Mouse (Mus musculus) cerebellum, adult 2 months (tissue): ENCODE results near the gene Il12a. TPM values are rescaled to one million over a fixed set of nuclear protein-coding genes. Genes with fewer than 3 reads are reported as not detected.
"Not testable (repeated sequence)": the region's sequence is repeated elsewhere in the genome, so short reads cannot be mapped to it uniquely, and the experiment has no call there.

Experiments
- DNase-seq, 2 experiments: peaks; one replicate each; pipeline ENCODE4 v3.0.0; 2021
- H3K27ac ChIP-seq: fragments of 200-500 bp; 2 replicates; pipeline ENCODE4 v1.5.1; 2012; ENCODE audit warnings: low read length, control low read depth, inconsistent platforms; ENCODE audit not compliant: insufficient read depth
- H3K27me3 ChIP-seq: fragments of 200-500 bp; 2 replicates; pipeline ENCODE4 v1.6.1; 2012; ENCODE audit warnings: inconsistent platforms, mild to moderate bottlenecking, low read length, moderate library complexity; ENCODE audit not compliant: control insufficient read depth, insufficient read depth
- H3K4me1 ChIP-seq: fragments of 200-500 bp; 2 replicates; pipeline ENCODE4 v1.6.1; 2011; ENCODE audit warnings: low read length; ENCODE audit not compliant: control insufficient read depth, insufficient read depth
- H3K4me3 ChIP-seq: fragments of 200-500 bp; replicated peaks from 2 replicates; pipeline ENCODE3; 2011; ENCODE audit warnings: mild to moderate bottlenecking, low read depth, low read length, control low read depth; ENCODE audit not compliant: insufficient read depth
- CTCF ChIP-seq: fragments of 200-500 bp; IDR thresholded peaks from 2 replicates; pipeline ENCODE4 v1.5.1; 2011; ENCODE audit warnings: low read depth, mild to moderate bottlenecking, control low read depth, low read length, moderate library complexity, borderline replicate concordance; ENCODE audit not compliant: insufficient read depth
- POLR2A ChIP-seq: fragments of 200-500 bp; IDR thresholded peaks from 2 replicates; pipeline ENCODE4 v1.6.1; 2011; ENCODE audit warnings: low read length, control low read depth, borderline replicate concordance; ENCODE audit not compliant: insufficient read depth
- WGBS: fragments of 180-500 bp; shearing (Covaris S2); methylation state at CpG from one replicate; pipeline ENCODE4 v1.1.7; 2018; 5-methylcytosine and 5-hydroxymethylcytosine counted together
- polyA plus RNA-seq: library from polyadenylated mRNA; depleted of rRNA; stranded (reverse); fragments of >200 nt; gene quantifications from 2 replicates; pipeline ENCODE4 v1.2.3, GENCODE M21; 2012; rRNA removed

The Il12a gene
- polyA plus RNA-seq, 1 experiment = 1.1 TPM

DNA sequence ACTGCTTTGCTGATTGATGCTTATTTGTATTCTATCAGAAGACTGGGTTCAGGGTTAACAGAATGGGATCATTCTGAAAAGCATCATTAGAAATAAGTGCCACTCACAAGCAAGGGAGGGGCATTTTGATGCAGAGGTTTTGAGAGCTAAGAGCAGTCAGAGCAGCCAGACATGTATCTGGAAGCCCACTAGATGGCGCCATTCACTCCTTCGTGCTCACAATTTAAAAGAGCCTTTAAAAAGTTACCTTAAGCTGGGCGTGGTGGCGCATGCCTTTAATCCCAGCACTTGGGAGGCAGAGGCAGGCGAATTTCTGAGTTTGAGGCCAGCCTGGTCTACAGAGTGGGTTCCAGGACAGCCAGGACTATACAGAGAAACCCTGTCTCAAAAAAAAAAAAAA is 26.9 kb downstream of the Il12a start:
- TF ChIP-seq CTCF = peak; percentile 55; the same call in 1 of the 2 replicates
- H3K4me3 ChIP-seq, H3K27ac ChIP-seq, H3K27me3 ChIP-seq, H3K4me1 ChIP-seq: not testable (repeated sequence)
- peak in 1 of 2 experiments; percentile 30 for DNase-seq
- 39% methylated on average over 5 of the region's 5 CpGs for WGBS

DNA sequence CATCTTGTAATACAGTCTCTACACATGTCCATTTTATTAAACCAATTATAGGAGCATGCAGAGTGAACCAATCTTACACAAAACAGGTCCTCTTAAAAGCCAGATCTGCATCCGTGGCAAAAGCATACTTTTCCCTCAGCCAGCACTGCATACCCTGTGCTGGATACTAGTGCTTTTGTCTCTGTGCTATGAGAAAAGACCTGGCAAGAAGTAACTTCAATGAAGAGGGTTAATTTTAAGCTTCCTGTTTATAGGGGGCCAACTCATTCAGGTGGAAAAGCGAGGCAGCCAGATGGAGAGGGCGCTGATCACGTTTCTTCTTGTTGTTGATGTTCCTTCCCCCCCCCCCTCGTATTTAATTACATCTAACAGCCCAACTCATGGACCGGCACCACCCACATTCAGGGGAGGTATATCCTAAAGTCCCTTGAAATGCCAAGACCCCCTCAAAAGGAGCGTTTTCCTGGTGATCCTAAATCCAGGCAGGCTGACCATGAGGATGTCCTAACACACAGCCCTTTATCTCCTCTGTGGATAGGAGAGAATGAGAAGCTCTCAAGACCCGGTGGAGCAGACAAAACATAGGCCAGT is 28.9 kb downstream of the Il12a start:
- WGBS = 32% methylated on average over 8 of the region's 8 CpGs
- no peak for TF ChIP-seq CTCF
- TF ChIP-seq POLR2A = no peak
- DNase-seq = no peak
- Histone ChIP-seq H3K4me3 (no peak overlapping the region), H3K27ac (no peak overlapping the region), H3K4me1 (no peaks in the 10 kb centered on the region; the same call in 1 of the 2 replicates), H3K27me3 (no peaks in the 10 kb centered on the region)

DNA sequence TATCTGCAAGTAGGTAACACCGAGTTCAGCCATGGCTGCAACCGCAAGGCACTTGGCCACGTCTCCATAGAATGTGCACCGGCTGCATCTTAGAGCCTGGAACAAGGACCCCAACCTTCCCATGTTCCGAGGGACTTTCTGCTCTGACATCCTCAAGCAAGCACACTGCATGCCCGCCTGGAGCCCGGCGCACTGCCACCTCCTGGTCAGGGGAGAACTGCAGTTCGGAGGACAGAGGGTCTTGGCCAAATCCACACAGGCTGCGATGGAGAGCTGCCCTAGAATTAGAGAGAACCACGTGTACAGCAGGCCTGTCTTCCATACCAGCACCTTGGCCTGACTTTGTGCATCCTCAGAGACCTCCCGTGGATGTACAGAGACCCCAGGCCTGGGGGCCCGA is 29.8 kb downstream of the Il12a start:
- no peak for DNase-seq
- H3K27ac ChIP-seq = no peak overlapping the region
- no peaks in the 10 kb centered on the region for H3K27me3 ChIP-seq
- TF ChIP-seq POLR2A = no peak
- peak; percentile 49; the same call in 1 of the 2 replicates for TF ChIP-seq CTCF
- 33% methylated on average over 13 of the region's 13 CpGs for WGBS
- no peak overlapping the region for H3K4me3 ChIP-seq
- H3K4me1 ChIP-seq = no peaks in the 10 kb centered on the region; the same call in 1 of the 2 replicates

DNA sequence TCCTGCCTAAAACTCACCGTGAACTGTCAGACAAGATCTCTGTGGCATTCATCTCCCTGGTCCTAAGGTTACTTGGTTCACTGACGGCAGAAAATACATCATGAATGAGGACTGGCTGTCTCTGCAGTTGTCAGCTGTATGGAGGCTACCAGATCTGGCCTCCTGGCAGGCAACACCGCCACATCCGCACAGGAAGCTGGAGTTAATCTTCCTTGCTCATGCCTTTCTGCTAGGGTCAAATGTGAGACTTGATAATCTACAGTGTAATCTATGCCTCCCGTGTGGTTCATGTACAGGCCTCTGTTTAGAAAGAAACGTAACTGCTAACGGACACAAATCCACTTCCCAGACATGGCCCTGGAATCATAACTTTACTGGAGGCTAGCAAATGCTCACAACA is 51.5 kb downstream of the Il12a start:
- Histone ChIP-seq H3K27ac (no peak overlapping the region), H3K4me3 (no peak overlapping the region), H3K4me1 (no peaks in the 10 kb centered on the region), H3K27me3 (no peaks in the 10 kb centered on the region)
- no peak for DNase-seq
- 76% methylated on average over 7 of the region's 7 CpGs for WGBS
- TF ChIP-seq POLR2A (no peak), CTCF (no peak)

DNA sequence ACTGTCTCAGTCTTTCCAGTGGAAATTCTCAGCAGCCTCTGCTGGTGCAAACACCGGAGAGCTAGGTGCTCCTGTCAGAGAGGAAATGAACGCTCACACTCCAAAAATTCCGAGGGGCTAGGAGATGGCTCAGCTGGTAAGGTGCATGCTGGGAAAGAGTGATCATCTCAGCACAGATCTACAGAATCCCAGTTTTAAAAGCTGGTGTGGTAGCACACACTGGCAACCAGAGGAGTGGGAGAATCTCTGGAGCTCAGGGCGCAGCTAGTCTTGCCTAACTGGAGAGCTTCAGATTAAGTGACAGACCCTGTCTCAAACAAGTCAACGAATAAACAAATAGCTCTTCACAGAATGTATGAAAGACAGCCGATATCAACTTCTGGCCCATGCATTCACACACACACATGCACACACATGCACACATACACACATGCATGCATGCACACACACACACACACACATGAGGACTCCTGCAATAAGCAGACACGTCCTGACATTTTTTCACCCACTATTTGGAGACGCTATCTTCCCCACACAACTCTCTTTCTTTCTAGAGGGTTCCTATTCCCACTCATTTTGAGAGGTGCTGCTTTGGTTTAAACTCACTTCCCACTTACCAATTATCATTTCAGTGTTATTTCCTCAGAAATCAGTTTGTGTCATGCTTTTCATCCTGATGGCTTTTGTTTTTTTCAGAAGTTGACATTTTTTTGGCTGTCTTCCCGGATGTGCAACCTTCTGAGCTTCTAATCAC is 52.5 kb downstream of the Il12a start:
- TF ChIP-seq POLR2A = no peak
- TF ChIP-seq CTCF = no peak
- 55% methylated on average over 9 of the region's 9 CpGs for WGBS
- H3K4me3 ChIP-seq = no peak overlapping the region
- H3K4me1 ChIP-seq = no peaks in the 10 kb centered on the region
- DNase-seq = no peak
- H3K27ac ChIP-seq = no peak overlapping the region
- H3K27me3 ChIP-seq = no peaks in the 10 kb centered on the region

DNA sequence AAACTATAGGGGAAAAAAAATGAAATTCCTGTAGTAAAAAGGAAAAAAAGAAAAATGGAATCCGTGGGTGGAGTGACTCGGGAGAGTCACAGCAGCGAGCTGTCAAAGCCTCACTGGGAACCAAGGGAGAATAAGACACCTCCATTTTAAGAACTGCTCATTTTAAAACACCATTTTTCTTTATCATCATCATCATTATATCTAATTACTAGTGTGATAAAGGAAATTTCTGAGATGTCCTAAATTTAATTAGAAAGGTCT is 53.0 kb downstream of the Il12a start:
- WGBS = 27% methylated on average over 3 of the region's 3 CpGs
- no peaks in the 10 kb centered on the region for H3K4me1 ChIP-seq
- no peak overlapping the region for H3K4me3 ChIP-seq
- no peak for TF ChIP-seq POLR2A
- TF ChIP-seq CTCF = no peak
- H3K27me3 ChIP-seq = no peaks in the 10 kb centered on the region
- no peak overlapping the region for H3K27ac ChIP-seq
- DNase-seq = no peak

DNA sequence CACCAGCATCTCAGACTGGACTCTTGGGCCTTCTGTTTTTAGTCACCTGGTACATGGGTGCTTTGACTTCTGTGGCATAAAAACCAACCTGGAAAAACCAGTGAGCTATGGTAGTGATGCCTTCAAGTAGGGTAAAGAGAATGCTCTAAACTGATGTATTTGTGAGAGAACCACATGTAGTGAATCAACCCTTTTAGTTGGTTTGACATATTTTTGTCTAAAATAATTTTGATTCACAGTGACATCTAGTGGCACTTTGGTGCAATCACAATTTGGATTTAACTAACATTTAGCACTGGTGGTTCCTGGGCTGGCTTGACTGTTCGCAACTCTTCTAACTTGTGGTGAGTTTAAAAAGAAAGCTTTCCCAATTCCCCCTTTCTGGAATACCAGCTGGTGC is 53.7 kb downstream of the Il12a start:
- WGBS = 62% methylated on average over 1 of the region's 1 CpGs
- Histone ChIP-seq H3K27ac (no peak overlapping the region), H3K27me3 (no peaks in the 10 kb centered on the region), H3K4me1 (no peaks in the 10 kb centered on the region), H3K4me3 (no peak overlapping the region)
- TF ChIP-seq CTCF (peak; percentile 21; the same call in 1 of the 2 replicates), POLR2A (no peak)
- no peak for DNase-seq

DNA sequence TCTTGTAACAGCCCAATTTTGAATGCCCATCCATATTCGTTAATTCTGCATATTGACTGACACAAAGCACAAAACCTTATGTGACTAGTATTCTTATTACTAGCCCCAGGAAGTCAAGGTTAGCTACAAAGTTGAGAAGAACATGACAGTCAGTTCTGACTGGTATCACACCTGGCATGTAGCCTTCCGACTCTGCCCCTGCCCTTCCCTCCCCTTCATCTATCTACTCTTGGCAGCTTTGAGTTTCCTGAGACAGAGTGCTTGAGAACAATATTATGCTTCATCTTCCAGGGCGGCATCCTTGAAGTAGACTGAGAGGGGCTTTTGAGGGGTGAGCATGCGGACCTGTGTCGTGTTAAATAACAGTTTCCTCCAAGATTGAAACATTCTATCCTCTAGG is 54.6 kb downstream of the Il12a start:
- TF ChIP-seq POLR2A (no peak), CTCF (no peak)
- no peak for DNase-seq
- Histone ChIP-seq H3K27ac (no peak overlapping the region), H3K4me1 (no peaks in the 10 kb centered on the region), H3K4me3 (no peak overlapping the region), H3K27me3 (no peaks in the 10 kb centered on the region)
- WGBS = 83% methylated on average over 5 of the region's 5 CpGs

DNA sequence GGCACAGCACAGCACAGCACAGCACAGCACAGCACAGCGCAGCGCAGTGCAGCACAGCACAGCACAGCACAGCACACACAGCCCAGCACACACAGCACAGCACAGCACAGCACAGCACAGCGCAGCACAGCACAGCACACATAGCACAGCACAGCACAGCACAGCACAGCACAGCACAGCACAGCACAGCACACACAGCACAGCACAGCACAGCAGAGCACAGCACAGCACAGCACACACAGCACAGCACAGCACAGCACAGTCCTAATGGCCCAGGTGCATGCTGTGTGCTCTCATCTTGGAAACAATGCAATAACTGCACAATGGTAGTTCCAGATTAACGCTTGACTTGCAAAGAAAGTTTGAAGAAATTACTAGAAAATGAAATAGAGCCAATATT is 55.8 kb downstream of the Il12a start:
- DNase-seq, H3K4me3 ChIP-seq, H3K27me3 ChIP-seq, H3K4me1 ChIP-seq, H3K27ac ChIP-seq: not testable (repeated sequence)
- 81% methylated on average over 4 of the region's 4 CpGs for WGBS

Other genes starting within 250 kb of the Il12a start
- 1.5 and 1.9 TPM in 2 replicates for gene 1110032F04Rik, start 178.9 kb downstream of the Il12a start, polyA plus RNA-seq